8 mouse cellular contexts compared by ENCODE assay signal in genomic region chr9:30448459-30448858, GRCm38 (mm10). TPM values are rescaled to one million over a fixed set of nuclear protein-coding genes. Genes with fewer than 3 reads are reported as not detected.
DNase-seq lines count a peak whose midpoint lies in the region.

No protein-coding gene starts in this region.

- peak; percentile 65 for DNase-seq in gastrocnemius, adult 18-20 months (ENCODE audit: low spot score)
- DNase-seq in gastrocnemius, postnatal 25 days: no peak
- DNase-seq in right cerebral cortex, adult 2 months (ENCODE audit: low spot score in 2 of 2): peak; percentile 46 to 59
- no peak for DNase-seq in right cerebral cortex, postnatal 25 days
- DNase-seq in embryo, embryonic 10.5 days (ENCODE audit: low spot score): peak; percentile 67
- DNase-seq in kidney, postnatal 14 days: peak; percentile 58
- peak; percentile 53 for DNase-seq in retina, postnatal 1 day
- no peak for DNase-seq in c-Kit-positive CD71-positive TER-119-positive erythroid progenitor cells, embryonic 14.5 days (ENCODE audit: low spot score)

RNA-seq across cellular contexts. Expression of gene Snx19, which starts 21.6 kb away (rescaled TPM):
- 10 to 100 TPM; 22.6 to 22.7 TPM for total RNA-seq in gastrocnemius, adult 18-20 months (2021)
- total RNA-seq in gastrocnemius, postnatal 25 days (2021): 10 to 100 TPM; 19.7 to 20.5 TPM

Comparison
In these comparisons a context has a peak if more than half of its experiments do, and no peak if none do; other contexts are left out.
1. DNase-seq: peak in gastrocnemius, adult 18-20 months (single experiment), right cerebral cortex, adult 2 months (2 of 2), embryo, embryonic 10.5 days (single experiment), kidney, postnatal 14 days (single experiment) and retina, postnatal 1 day (single experiment); none in gastrocnemius, postnatal 25 days (single experiment), right cerebral cortex, postnatal 25 days (single experiment) and c-Kit-positive CD71-positive TER-119-positive erythroid progenitor cells, embryonic 14.5 days (single experiment).